Mouse (Mus musculus) layer of hippocampus, adult 11-12 months (tissue): ENCODE results near the gene Zfp768.

ENCODE experiments used
- DNase-seq: peaks from one replicate; pipeline ENCODE4 v3.0.0; 2022; ENCODE audit warnings: low spot score

Gene Zfp768

GRCm38 (mm10) chr7:127297586-127298193, 47.7 kb downstream of the Zfp768 start:
- DNase-seq = no peak

GRCm38 (mm10) chr7:127296786-127297555, 48.4 kb downstream of the Zfp768 start:
- DNase-seq = no peak

- no peak for DNase-seq
Observed at GRCm38 (mm10) chr7:127296098-127296497, 49.3 kb downstream of the Zfp768 start, which contains the start of gene Itgal. TSS of gene Itgal (plus strand) at chr7:127296260.
